Mouse (Mus musculus) liver, postnatal 0 days (tissue): ENCODE data around the gene Zfp85.

Experiments used
- CTCF ChIP-seq: sonication (generic); IDR thresholded peaks from 2 replicates; pipeline ENCODE4 v1.5.1; 2016; ENCODE audit warnings: antibody characterized with exemption, low read depth
- EP300 ChIP-seq: IDR thresholded peaks from 2 replicates; pipeline ENCODE4 v1.6.1; 2016; ENCODE audit warnings: antibody characterized with exemption, low read depth, mild to moderate bottlenecking

DNA sequence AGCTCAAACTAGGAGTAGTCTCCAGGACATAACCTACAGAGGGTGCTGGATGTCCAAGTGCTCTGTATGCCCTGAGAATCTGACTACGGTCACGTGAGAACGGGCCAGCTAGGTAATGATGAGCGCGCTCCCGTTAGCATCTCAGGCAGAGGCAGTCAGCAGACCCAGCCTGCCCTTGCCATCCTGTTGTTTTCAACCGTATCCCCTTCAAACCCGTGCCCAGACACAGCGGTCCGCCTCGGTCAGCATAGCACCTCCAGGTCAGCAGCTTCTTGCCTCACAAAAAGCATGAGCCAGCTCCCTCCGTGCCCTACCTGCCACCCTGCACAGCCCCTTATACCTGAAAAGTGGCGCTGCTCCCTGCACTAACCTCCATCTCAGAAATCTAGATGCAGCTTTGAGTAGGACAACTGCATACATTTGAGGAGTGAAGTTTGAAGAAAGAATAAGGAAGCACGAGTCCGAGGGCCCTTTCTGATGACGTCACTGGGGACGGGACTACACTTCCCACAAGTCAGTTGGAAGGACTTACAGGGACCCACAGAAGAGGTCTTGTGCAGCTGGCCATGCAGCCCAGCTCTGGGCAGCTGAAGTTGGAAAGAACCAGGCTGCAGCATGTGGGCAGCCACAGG, 31.1 kb downstream of the Zfp85 start:
- TF ChIP-seq CTCF (no peak), EP300 (0 out of 2 replicates have a peak, but pooled peaks have one; percentile 32)
